Mouse (Mus musculus): Measurements from ENCODE around the gene Rsrp1.
A peak's percentile ranks its signal among the peaks of the same experiment; 100 is the strongest.

Rsrp1 gene

GRCm38 (mm10) chr4:134956328-134956727 lies 32.9 kb downstream of the Rsrp1 start:
- no peak for DNase-seq (ENCODE audit: extremely low read depth, low read depth, low spot score)

- DNase-seq (ENCODE audit: extremely low read depth, low read depth, low spot score): no peak
These were observed 39.8 kb downstream of the Rsrp1 start for GRCm38 (mm10) chr4:134963021-134963776.

- no peak for DNase-seq (ENCODE audit: extremely low read depth, low read depth, low spot score)
These were observed 44.7 kb downstream of the Rsrp1 start for GRCm38 (mm10) chr4:134967887-134968604.

- no peak for DNase-seq (ENCODE audit: extremely low read depth, low read depth, low spot score)
These were observed 45.2 kb downstream of the Rsrp1 start for GRCm38 (mm10) chr4:134968605-134968976.

- DNase-seq (ENCODE audit: extremely low read depth, low read depth, low spot score): peak; percentile 39
These were observed 52.0 kb downstream of the Rsrp1 start for GRCm38 (mm10) chr4:134975261-134975928.

GRCm38 (mm10) chr4:134975929-134976308 lies 52.5 kb downstream of the Rsrp1 start:
- DNase-seq (ENCODE audit: extremely low read depth, low read depth, low spot score): no peak
